ENCODE assay signal across 10 mouse cellular contexts in genomic region chr3:41377826-41378406, GRCm38 (mm10).
DNase-seq lines count a peak whose midpoint lies in the region; ATAC-seq lines count a peak whose summit lies in the region.
"Had no signal": no experiment of that assay in that cellular context is flagged by ENCODE, and none has a peak within 500 bp of the region (broad histone marks: within the 10 kb centered on the region; RNA-seq: fewer than 3 reads in every experiment).

No protein-coding gene starts in this region.

- DNase-seq in cerebellum, postnatal 10 days, result peak; percentile 82 to 86
- no peak for DNase-seq in cerebellum, adult 11-12 months
- peak; percentile 33 for DNase-seq in midbrain, embryonic 11.5 days (ENCODE audit: low spot score, missing footprints)
- DNase-seq in midbrain, embryonic 14.5 days, result no peak
- peak; percentile 16 to 46 for DNase-seq in layer of hippocampus, adult 8-10 months (ENCODE audit: low spot score in 2 of 2)
- peak; percentile 15 for DNase-seq in right cerebral cortex, postnatal 25 days
- DNase-seq in kidney, adult 9 months, result no peak
- no peak for DNase-seq in gastrocnemius, postnatal 4 days (ENCODE audit: low spot score in 2 of 2)
- DNase-seq: lung, postnatal 14 days had no signal

- no peaks in the 10 kb centered on the region for H3K9me3 ChIP-seq in midbrain, embryonic 11.5 days (ENCODE audit: control insufficient read depth, low read length)
- no peaks in the 10 kb centered on the region for H3K9me3 ChIP-seq in midbrain, embryonic 14.5 days (ENCODE audit: control insufficient read depth, low read length)
- H3K9me3 ChIP-seq: embryonic facial prominence, embryonic 13.5 days had no signal

- H3K4me3 ChIP-seq in midbrain, embryonic 11.5 days (ENCODE audit: low read depth, low read length), result no peak overlapping the region
- no peak overlapping the region for H3K4me3 ChIP-seq in midbrain, embryonic 14.5 days (replicated peaks; ENCODE audit: low read depth, low read length)
- H3K4me3 ChIP-seq: embryonic facial prominence, embryonic 13.5 days had no signal

- WGBS in midbrain, embryonic 11.5 days, result 90% methylated on average over 5 of the region's 5 CpGs
- 75% methylated on average over 5 of the region's 5 CpGs for WGBS in midbrain, embryonic 14.5 days

- no peak for ATAC-seq in midbrain, embryonic 11.5 days (ENCODE audit: low FRiP score)
- ATAC-seq in midbrain, embryonic 14.5 days (ENCODE audit: low FRiP score, low TSS enrichment), result no peak

- no peak overlapping the region for H3K4me2 ChIP-seq in midbrain, embryonic 11.5 days
- H3K4me2 ChIP-seq in midbrain, embryonic 14.5 days (ENCODE audit: low read length), result no peak overlapping the region
- H3K4me2 ChIP-seq: embryonic facial prominence, embryonic 13.5 days had no signal

- H3K4me1 ChIP-seq in midbrain, embryonic 11.5 days (ENCODE audit: control insufficient read depth, insufficient read depth, low read length), result no peaks in the 10 kb centered on the region
- H3K4me1 ChIP-seq in midbrain, embryonic 14.5 days (ENCODE audit: control insufficient read depth, insufficient read depth, low read length), result peaks cover 12% of the 10 kb centered on the region
- H3K4me1 ChIP-seq: embryonic facial prominence, embryonic 13.5 days had no signal

- H3K27me3 ChIP-seq in midbrain, embryonic 11.5 days (ENCODE audit: control insufficient read depth, insufficient read depth, low read length), result no peaks in the 10 kb centered on the region
- no peaks in the 10 kb centered on the region for H3K27me3 ChIP-seq in midbrain, embryonic 14.5 days (ENCODE audit: control insufficient read depth, insufficient read depth, low read length)
- H3K27me3 ChIP-seq: embryonic facial prominence, embryonic 13.5 days had no signal

- H3K9ac ChIP-seq in midbrain, embryonic 11.5 days (ENCODE audit: low read length), result no peak overlapping the region
- H3K9ac ChIP-seq in midbrain, embryonic 14.5 days (replicated peaks; ENCODE audit: low read length), result no peak overlapping the region
- H3K9ac ChIP-seq: embryonic facial prominence, embryonic 13.5 days had no signal

- no peak overlapping the region for H3K27ac ChIP-seq in midbrain, embryonic 11.5 days (ENCODE audit: low read depth, low read length)
- no peak overlapping the region for H3K27ac ChIP-seq in midbrain, embryonic 14.5 days (replicated peaks; ENCODE audit: low read depth, low read length)
- H3K27ac ChIP-seq: embryonic facial prominence, embryonic 13.5 days had no signal

- H3K36me3 ChIP-seq in midbrain, embryonic 11.5 days (ENCODE audit: control insufficient read depth, insufficient read depth, low read length), result no peaks in the 10 kb centered on the region
- no peaks in the 10 kb centered on the region for H3K36me3 ChIP-seq in midbrain, embryonic 14.5 days (ENCODE audit: control insufficient read depth, insufficient read depth, low read length)
- H3K36me3 ChIP-seq: embryonic facial prominence, embryonic 13.5 days had no signal

Comparison
In these comparisons a context has a peak if more than half of its experiments do, and no peak if none do; other contexts are left out.
1. DNase-seq: peak in cerebellum, postnatal 10 days (2 of 2), midbrain, embryonic 11.5 days (single experiment), layer of hippocampus, adult 8-10 months (2 of 2) and right cerebral cortex, postnatal 25 days (single experiment); none in cerebellum, adult 11-12 months (single experiment), midbrain, embryonic 14.5 days (single experiment), kidney, adult 9 months (single experiment) and gastrocnemius, postnatal 4 days (0 of 2).